Mouse (Mus musculus): ENCODE results near the gene Ces1e. TPM values are rescaled to one million over a fixed set of nuclear protein-coding genes. Genes with fewer than 3 reads are reported as not detected.
"Not testable (repeated sequence)": the region's sequence is repeated elsewhere in the genome, so short reads cannot be mapped to it uniquely, and the experiment has no call there.

Gene Ces1e
- polyA plus RNA-seq, 1 experiment from 2014 or later: not detected

GRCm38 (mm10) chr8:93228673-93229370 lies 597 bp downstream of the Ces1e start:
- no peaks in the 10 kb centered on the region for H3K9me3 ChIP-seq
- no peak overlapping the region for H3K4me2 ChIP-seq
- H3K4me3 ChIP-seq: no peak overlapping the region
- H3K9ac ChIP-seq: no peak overlapping the region
- H3K4me1 ChIP-seq: no peaks in the 10 kb centered on the region
- ATAC-seq (ENCODE audit: insufficient number of reproducible peaks, insufficient read depth, low FRiP score, low TSS enrichment, low read depth): no peak
- no peaks in the 10 kb centered on the region for H3K27me3 ChIP-seq
- no peaks in the 10 kb centered on the region for H3K36me3 ChIP-seq
- H3K27ac ChIP-seq: no peak overlapping the region
- 73% methylated on average over 11 of the region's 11 CpGs for WGBS

GRCm38 (mm10) chr8:93226471-93226870 lies 2.9 kb downstream of the Ces1e start:
- not testable (repeated sequence) for H3K9ac ChIP-seq; H3K36me3 ChIP-seq; H3K4me3 ChIP-seq; H3K27me3 ChIP-seq; ATAC-seq (ENCODE audit: insufficient number of reproducible peaks, insufficient read depth, low FRiP score, low TSS enrichment, low read depth); H3K9me3 ChIP-seq; H3K27ac ChIP-seq; H3K4me1 ChIP-seq; H3K4me2 ChIP-seq
- 95% methylated on average over 1 of the region's 1 CpGs for WGBS

- Histone ChIP-seq H3K4me3 (no peak overlapping the region), H3K4me1 (no peaks in the 10 kb centered on the region), H3K9me3 (no peaks in the 10 kb centered on the region), H3K27ac (no peak overlapping the region), H3K9ac (no peak overlapping the region), H3K36me3 (no peaks in the 10 kb centered on the region), H3K27me3 (no peaks in the 10 kb centered on the region), H3K4me2 (no peak overlapping the region)
- 81% methylated on average over 3 of the region's 3 CpGs for WGBS
- ATAC-seq (ENCODE audit: insufficient number of reproducible peaks, insufficient read depth, low FRiP score, low TSS enrichment, low read depth): no peak
These were observed 7.5 kb downstream of the Ces1e start for GRCm38 (mm10) chr8:93221896-93222295.

- no peaks in the 10 kb centered on the region for H3K27me3 ChIP-seq
- H3K4me2 ChIP-seq: no peak overlapping the region
- no peak overlapping the region for H3K4me3 ChIP-seq
- no peaks in the 10 kb centered on the region for H3K9me3 ChIP-seq
- H3K36me3 ChIP-seq: no peaks in the 10 kb centered on the region
- 75% methylated on average over 4 of the region's 4 CpGs for WGBS
- H3K9ac ChIP-seq: no peak overlapping the region
- no peaks in the 10 kb centered on the region for H3K4me1 ChIP-seq
- no peak overlapping the region for H3K27ac ChIP-seq
- no peak for ATAC-seq (ENCODE audit: insufficient number of reproducible peaks, insufficient read depth, low FRiP score, low TSS enrichment, low read depth)
These were observed 11.6 kb downstream of the Ces1e start for GRCm38 (mm10) chr8:93217867-93218266.

GRCm38 (mm10) chr8:93217375-93217774 lies 12.0 kb downstream of the Ces1e start:
- no peak overlapping the region for H3K4me2 ChIP-seq
- H3K4me3 ChIP-seq: no peak overlapping the region
- no peak overlapping the region for H3K27ac ChIP-seq
- H3K36me3 ChIP-seq: no peaks in the 10 kb centered on the region
- H3K9ac ChIP-seq: no peak overlapping the region
- WGBS: 74% methylated on average over 1 of the region's 1 CpGs
- no peak for ATAC-seq (ENCODE audit: insufficient number of reproducible peaks, insufficient read depth, low FRiP score, low TSS enrichment, low read depth)
- H3K9me3 ChIP-seq: no peaks in the 10 kb centered on the region
- H3K27me3 ChIP-seq: no peaks in the 10 kb centered on the region
- H3K4me1 ChIP-seq: no peaks in the 10 kb centered on the region

GRCm38 (mm10) chr8:93211091-93211490 lies 18.3 kb downstream of the Ces1e start:
- no peak for ATAC-seq (ENCODE audit: insufficient number of reproducible peaks, insufficient read depth, low FRiP score, low TSS enrichment, low read depth)
- Histone ChIP-seq H3K4me1 (no peaks in the 10 kb centered on the region), H3K36me3 (no peaks in the 10 kb centered on the region), H3K27me3 (no peaks in the 10 kb centered on the region), H3K9me3 (no peaks in the 10 kb centered on the region), H3K4me3 (no peak overlapping the region), H3K4me2 (no peak overlapping the region), H3K27ac (no peak overlapping the region), H3K9ac (no peak overlapping the region)

GRCm38 (mm10) chr8:93199146-93199545 lies 30.3 kb downstream of the Ces1e start:
- not testable (repeated sequence) for H3K27me3 ChIP-seq; ATAC-seq (ENCODE audit: insufficient number of reproducible peaks, insufficient read depth, low FRiP score, low TSS enrichment, low read depth); H3K36me3 ChIP-seq; H3K4me1 ChIP-seq; H3K27ac ChIP-seq; H3K4me2 ChIP-seq; H3K4me3 ChIP-seq; H3K9me3 ChIP-seq; H3K9ac ChIP-seq
- 78% methylated on average over 7 of the region's 7 CpGs for WGBS

GRCm38 (mm10) chr8:93197685-93198525 lies 31.5 kb downstream of the Ces1e start, which contains the start of gene Ces1d:
TSS of gene Ces1d (minus strand) at chr8:93197838.
- no peak within 1 kb of the TSS for H3K4me2 ChIP-seq
- no peak within 1 kb of the TSS for H3K9ac ChIP-seq
- ATAC-seq (ENCODE audit: insufficient number of reproducible peaks, insufficient read depth, low FRiP score, low TSS enrichment, low read depth): 0 out of 2 replicates have a peak, but pooled peaks have one; percentile 32
- no peak within 1 kb of the TSS for H3K4me3 ChIP-seq
- no peaks in the 10 kb centered on the region for H3K27me3 ChIP-seq
- no peaks in the 10 kb centered on the region for H3K9me3 ChIP-seq
- H3K27ac ChIP-seq: no peak within 1 kb of the TSS
- no peaks in the 10 kb centered on the region for H3K4me1 ChIP-seq
- WGBS: 74% methylated on average over 8 of the region's 8 CpGs
- no peaks in the 10 kb centered on the region for H3K36me3 ChIP-seq

GRCm38 (mm10) chr8:93196436-93196835 lies 33.0 kb downstream of the Ces1e start:
- ATAC-seq (ENCODE audit: insufficient number of reproducible peaks, insufficient read depth, low FRiP score, low TSS enrichment, low read depth): no peak
- Histone ChIP-seq H3K36me3 (no peaks in the 10 kb centered on the region), H3K4me1 (no peaks in the 10 kb centered on the region), H3K27ac (no peak overlapping the region), H3K27me3 (no peaks in the 10 kb centered on the region), H3K4me3 (no peak overlapping the region), H3K4me2 (no peak overlapping the region), H3K9me3 (no peaks in the 10 kb centered on the region), H3K9ac (no peak overlapping the region)
- 86% methylated on average over 5 of the region's 5 CpGs for WGBS

GRCm38 (mm10) chr8:93180581-93181129 lies 48.8 kb downstream of the Ces1e start:
- 61% methylated on average over 4 of the region's 4 CpGs for WGBS
- Histone ChIP-seq H3K9me3 (no peaks in the 10 kb centered on the region), H3K4me1 (no peaks in the 10 kb centered on the region), H3K36me3 (no peaks in the 10 kb centered on the region), H3K4me2 (no peak overlapping the region), H3K27ac (no peak overlapping the region), H3K27me3 (no peaks in the 10 kb centered on the region), H3K4me3 (no peak overlapping the region), H3K9ac (no peak overlapping the region)
- ATAC-seq (ENCODE audit: insufficient number of reproducible peaks, insufficient read depth, low FRiP score, low TSS enrichment, low read depth): no peak

- no peak overlapping the region for H3K4me2 ChIP-seq
- no peak overlapping the region for H3K9ac ChIP-seq
- no peak overlapping the region for H3K27ac ChIP-seq
- no peak overlapping the region for H3K4me3 ChIP-seq
- no peaks in the 10 kb centered on the region for H3K9me3 ChIP-seq
- no peaks in the 10 kb centered on the region for H3K4me1 ChIP-seq
- H3K27me3 ChIP-seq: no peaks in the 10 kb centered on the region
- H3K36me3 ChIP-seq: no peaks in the 10 kb centered on the region
- WGBS: 32% methylated on average over 1 of the region's 1 CpGs
- ATAC-seq (ENCODE audit: insufficient number of reproducible peaks, insufficient read depth, low FRiP score, low TSS enrichment, low read depth): no peak
These were observed 52.8 kb downstream of the Ces1e start for GRCm38 (mm10) chr8:93176593-93176992.

- H3K36me3 ChIP-seq: no peaks in the 10 kb centered on the region
- H3K4me3 ChIP-seq: no peak overlapping the region
- no peak overlapping the region for H3K4me2 ChIP-seq
- no peak overlapping the region for H3K27ac ChIP-seq
- no peaks in the 10 kb centered on the region for H3K4me1 ChIP-seq
- H3K9ac ChIP-seq: no peak overlapping the region
- whole genome bisulfite sequencing: 85% methylated on average over 2 of the region's 2 CpGs
- H3K27me3 ChIP-seq: no peaks in the 10 kb centered on the region
- no peaks in the 10 kb centered on the region for H3K9me3 ChIP-seq
- no peak for ATAC-seq (ENCODE audit: insufficient number of reproducible peaks, insufficient read depth, low FRiP score, low TSS enrichment, low read depth)
These were observed 54.9 kb downstream of the Ces1e start for GRCm38 (mm10) chr8:93174554-93174953.
